Mouse (Mus musculus) spleen, postnatal 10 days (tissue): ENCODE results near the gene Ncoa5.

Source experiments
- DNase-seq, 2 experiments: peaks; one replicate each; pipeline ENCODE4 v3.0.0; 2021 to 2022; ENCODE audit warnings: low spot score in 2 of 2

Ncoa5 gene

DNA sequence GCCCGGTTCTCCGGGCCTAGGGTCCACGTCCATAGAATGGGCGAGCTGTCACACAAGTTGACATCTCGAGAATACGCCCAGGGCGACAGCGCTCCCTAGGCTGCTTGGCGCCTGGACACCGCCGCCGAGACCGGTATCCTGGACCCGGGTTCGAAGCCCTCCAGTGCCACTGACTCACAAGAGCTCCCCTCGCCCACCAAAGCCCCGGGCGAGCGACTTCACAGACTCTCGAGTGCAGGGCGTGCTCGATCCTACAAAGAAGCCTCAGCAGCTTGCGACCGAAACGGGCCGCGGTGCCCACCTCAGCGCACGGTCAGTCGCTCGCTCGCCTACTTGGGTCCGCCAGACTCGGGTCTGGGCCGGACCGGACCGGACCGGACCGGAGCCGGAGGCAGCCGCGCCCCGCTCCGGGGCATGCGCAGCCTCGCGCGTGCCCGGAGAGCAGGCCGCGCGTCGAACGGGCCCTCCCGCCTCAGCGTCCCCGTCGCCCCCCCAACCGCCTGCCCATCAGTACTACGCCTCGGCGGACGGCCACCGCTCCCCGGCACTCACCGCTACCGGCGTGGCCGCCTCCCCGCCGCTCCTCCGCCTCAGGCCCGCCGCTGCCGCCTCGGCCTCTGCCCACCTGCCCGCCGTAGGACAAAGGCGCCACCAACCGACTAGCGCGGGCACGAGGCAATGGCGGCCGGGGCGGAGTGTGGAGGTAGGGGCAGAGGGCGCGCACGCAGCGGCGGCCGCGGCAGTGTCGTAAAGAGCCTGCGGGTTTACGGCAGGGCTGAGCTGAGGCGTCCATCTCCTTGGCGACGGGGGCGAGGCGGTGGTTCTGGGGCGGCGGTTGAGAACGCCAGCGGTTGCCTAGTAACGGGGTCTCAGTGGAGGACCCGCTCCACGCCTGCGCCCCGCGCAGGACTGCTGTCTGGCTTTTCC, at the start of gene Ncoa5:
Ncoa5 (minus strand) TSS at position 737 of the 927 bp plus-strand sequence.
- DNase-seq: peak; percentile 95 to 98

DNA sequence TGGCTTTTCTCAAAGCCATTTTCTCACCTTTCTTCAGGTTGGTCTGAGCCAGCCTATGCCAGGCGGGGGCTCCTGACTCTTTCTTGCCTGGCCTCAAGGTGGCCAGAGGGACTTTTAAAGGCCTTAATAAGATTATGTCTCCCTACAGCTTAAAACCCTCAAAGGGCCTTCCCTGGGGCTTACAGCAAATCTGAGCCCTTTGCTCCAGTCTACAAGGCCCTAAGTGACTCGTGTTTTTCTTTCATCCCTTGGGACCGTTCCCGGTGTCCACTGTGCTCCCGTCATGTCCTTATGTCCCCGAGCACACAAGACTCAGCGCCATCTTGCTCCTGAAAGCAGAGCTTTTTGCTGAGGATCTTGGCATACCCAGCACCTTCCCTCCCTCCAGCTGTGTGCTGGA, 46.6 kb upstream of the Ncoa5 start:
- DNase-seq: no peak

DNA sequence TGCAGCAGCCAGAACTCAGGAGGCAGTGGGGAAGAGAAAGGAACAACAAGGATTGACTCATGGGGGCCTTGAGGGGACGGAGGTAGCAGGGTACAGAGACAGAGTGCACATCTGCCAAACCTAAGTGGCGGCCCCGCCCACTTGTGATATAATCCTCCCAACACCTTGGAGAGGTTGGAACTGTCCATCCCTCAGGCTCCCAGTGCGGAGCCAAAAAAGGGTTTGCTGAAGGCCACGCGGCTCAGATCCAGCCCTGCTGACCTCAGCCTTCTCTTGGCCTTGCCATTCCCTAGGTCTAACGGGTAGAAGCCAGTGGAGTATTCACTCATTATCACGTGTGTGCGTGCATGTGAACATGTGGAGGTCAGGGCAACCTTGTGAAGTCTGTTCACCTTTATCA, 46.0 kb upstream of the Ncoa5 start:
- no peak for DNase-seq

- no peak for DNase-seq
Observed at GRCm38 (mm10) chr2:165078605-165079004, 43.9 kb upstream of the Ncoa5 start.

DNA sequence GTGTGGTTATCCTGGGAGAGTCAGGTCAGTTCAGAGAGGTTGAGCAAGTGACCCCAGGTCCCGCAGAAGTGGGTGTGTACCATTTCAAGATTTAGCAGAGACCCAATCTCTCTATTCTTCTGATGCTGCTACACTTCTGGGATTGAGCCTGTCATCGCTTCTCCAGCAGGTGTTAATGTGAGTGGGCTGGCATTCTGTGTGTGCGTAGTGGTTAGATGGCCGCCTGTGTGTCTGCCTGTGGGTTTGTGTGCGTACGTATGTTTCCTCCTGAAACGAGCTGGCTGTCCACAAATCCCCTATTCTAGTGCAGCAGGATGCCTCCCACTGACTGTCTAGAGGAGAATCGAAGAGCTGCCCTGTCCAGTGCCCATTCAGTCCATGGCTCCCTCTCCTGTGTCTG, 43.4 kb upstream of the Ncoa5 start:
- no peak for DNase-seq

DNA sequence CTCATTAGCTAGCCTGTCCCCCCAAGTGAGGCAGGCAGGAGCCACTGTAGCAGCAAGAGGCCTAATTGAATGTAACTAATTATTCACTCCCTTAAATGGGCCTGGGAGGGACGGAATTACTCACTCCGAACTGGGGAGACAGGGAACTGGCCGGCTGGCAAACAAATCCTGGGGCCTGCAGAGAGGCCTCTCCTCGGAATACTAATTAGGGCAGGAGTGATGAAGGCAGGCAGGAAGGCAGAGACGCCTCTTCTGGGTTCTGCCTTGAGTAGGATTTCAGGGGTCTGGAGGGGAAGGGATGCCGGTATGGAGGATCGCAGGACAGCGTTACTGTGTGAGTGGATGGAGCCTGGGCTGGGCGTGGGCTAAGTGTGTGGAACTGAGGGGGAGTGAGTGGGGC, 42.4 kb upstream of the Ncoa5 start:
- no peak for DNase-seq

DNA sequence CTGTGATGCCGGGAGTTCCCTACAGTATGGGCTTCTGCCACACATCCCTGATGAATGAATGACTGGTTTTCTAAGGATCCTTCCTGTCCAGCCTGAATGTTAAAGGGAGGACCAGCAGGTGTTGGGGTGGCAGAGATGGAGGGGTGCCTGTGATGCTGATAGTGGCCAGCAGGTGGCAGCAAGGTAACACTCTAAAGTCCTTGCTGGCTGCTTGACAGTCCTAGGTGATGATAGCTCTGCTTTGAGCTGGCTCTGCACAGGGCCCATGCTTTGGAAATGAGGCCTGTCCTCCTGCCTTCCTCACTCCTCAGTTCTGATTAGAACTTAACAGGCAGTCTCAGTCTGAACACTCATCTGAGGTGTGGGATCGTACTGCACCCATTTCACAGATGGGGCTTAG, 40.3 kb upstream of the Ncoa5 start:
- peak; percentile 63 to 81 for DNase-seq

- no peak for DNase-seq
Observed at GRCm38 (mm10) chr2:165074081-165074884, 39.6 kb upstream of the Ncoa5 start.

- DNase-seq: no peak
Observed at GRCm38 (mm10) chr2:165073381-165073781, 38.7 kb upstream of the Ncoa5 start.

GRCm38 (mm10) chr2:165070096-165070816, 35.6 kb upstream of the Ncoa5 start:
- DNase-seq: peak in 1 of 2 experiments; percentile 48

- DNase-seq: no peak
Observed at GRCm38 (mm10) chr2:165068806-165069205, 34.1 kb upstream of the Ncoa5 start.

- DNase-seq: no peak
Observed at GRCm38 (mm10) chr2:165064489-165064888, 29.8 kb upstream of the Ncoa5 start.

- peak in 1 of 2 experiments; percentile 37 for DNase-seq
Observed at GRCm38 (mm10) chr2:165061638-165062433, 27.2 kb upstream of the Ncoa5 start.

DNA sequence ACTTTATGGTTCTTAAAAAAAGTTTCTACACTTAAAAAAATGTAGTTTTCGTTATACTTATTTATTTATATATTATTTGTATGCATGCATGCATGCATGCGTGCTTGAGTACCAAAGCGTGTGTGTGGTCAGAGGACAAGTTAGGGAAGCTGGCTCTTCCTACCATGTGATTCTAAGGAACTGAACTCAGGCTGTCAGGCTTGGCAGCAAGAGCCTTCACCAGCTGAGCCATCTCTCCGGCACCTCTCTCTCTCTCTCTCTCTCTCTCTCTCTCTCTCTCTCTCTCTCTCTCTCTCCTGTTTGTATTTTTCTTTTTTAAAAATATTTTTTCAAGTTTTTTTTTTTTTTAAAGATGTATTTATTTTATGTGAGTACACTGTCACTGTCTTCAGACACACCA, 25.3 kb upstream of the Ncoa5 start:
- no peak for DNase-seq

DNA sequence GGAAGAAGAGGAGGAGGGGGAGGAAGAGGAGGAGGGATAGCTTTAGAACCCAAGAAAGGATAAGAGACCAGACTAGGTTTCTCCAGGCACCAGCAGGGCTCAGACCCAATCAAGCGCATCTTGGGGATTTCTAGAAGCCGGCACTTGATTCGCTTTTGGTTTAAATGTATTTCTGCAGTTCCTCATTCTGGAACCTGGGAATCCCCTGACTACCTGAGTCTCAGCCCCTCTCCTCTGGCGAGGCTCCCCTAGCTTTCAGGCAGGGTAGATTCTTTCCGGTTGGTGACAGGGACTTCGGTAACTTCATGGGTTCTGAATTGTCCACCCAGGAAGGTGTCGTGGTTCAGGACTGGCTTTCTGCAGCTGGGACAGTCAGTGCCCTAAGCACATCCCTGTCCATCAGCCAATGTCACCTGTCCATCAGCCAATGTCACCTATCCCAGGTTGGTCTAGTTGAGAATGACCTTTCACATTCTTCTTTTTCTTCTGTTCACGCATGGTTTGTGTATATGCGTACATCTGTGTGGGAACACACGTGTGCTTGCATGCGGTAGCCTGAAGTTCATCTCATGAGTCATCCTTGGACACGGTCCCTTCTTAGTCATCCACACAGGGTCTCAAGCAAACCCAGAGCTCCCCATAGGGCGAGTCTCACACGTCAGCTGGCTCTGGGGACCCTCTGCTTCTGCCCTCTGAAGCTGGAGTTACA, 21.9 kb upstream of the Ncoa5 start:
- peak in 1 of 2 experiments; percentile 42 for DNase-seq

DNA sequence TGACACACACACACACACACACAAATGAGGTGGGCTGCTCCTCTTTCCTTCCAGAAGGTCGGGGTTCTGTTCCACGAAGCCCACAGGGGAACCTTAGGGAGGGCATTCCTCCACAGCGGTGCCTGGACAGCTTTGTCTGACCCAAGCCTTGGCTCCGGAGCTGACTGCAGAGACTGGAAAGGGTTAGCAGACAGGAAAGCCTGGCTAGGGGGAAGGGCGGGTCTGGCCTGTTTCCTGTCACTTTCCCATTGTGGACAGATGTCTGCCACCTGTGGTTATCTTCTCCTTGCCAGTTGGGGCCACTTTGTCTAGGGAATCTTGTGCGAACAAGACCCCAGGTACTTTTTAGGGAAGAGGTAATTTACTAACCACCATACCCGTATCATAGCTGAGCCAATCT, 21.2 kb upstream of the Ncoa5 start:
- peak in 1 of 2 experiments; percentile 31 for DNase-seq

GRCm38 (mm10) chr2:165054888-165055852, 20.5 kb upstream of the Ncoa5 start, which contains the start of gene Cd40:
Cd40 (plus strand) TSS chr2:165055627.
- peak; percentile 34 to 75 for DNase-seq

DNA sequence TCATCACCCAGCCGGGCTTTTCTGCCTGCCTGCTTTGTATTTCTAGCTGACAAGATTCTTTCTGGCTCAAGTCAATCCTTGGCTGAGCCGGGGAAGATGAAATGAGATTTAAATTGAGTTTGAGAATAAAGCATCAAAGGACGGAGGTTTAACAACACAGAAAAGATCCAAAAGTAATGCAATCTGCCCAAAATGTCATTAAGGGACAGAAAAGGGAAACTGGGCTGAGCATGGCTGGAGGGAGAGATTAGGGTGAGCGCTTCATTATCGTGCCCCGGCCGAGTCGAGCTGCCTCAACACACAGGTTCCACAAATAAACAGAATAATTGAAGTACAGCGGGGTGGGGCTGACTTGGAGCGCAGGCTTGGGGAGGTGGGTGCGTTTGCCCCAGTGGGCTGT, 16.9 kb upstream of the Ncoa5 start:
- DNase-seq: no peak
